Mouse (Mus musculus) MEL (cell line): ENCODE results near the gene Bicd2. TPM values are rescaled to one million over a fixed set of nuclear protein-coding genes. Genes with fewer than 3 reads are reported as not detected.

Source experiments
- DNase-seq: peaks from one replicate; pipeline ENCODE4 v3.0.0; 2011; ENCODE audit warnings: low read depth, low spot score
- H3K27ac ChIP-seq: 2 replicates; pipeline ENCODE4 v1.5.1; 2012; ENCODE audit warnings: low read depth, mild to moderate bottlenecking, control low read depth, low read length, moderate library complexity; ENCODE audit not compliant: control insufficient read depth
- H3K27me3 ChIP-seq, 2 experiments: fragments of 150-350 bp in 1 of 2; sonication (generic) in 1 of 2; 2 replicates each; pipeline ENCODE4 v1.6.1; 2012; ENCODE audit warnings: low read length in 2 of 2, mild to moderate bottlenecking in 2 of 2, improper control_type of control experiment in 1 of 2, moderate library complexity in 1 of 2; ENCODE audit not compliant: insufficient read depth in 2 of 2, control insufficient read depth in 1 of 2
- H3K36me3 ChIP-seq, 2 experiments: 2 replicates each; pipeline ENCODE4 v1.6.1; 2012 to 2014; ENCODE audit warnings: low read length in 2 of 2, improper control_type of control experiment in 1 of 2, inconsistent platforms in 1 of 2, mild to moderate bottlenecking in 1 of 2; ENCODE audit not compliant: insufficient read depth in 2 of 2, control insufficient read depth in 1 of 2
- H3K4me1 ChIP-seq, 2 experiments: fragments of 150-350 bp in 1 of 2; sonication (generic) in 1 of 2; 2 replicates each; pipeline ENCODE4 v1.6.1; 2012; ENCODE audit warnings: low read length in 2 of 2, improper control_type of control experiment in 1 of 2, mild to moderate bottlenecking in 1 of 2; ENCODE audit not compliant: insufficient read depth in 2 of 2, control insufficient read depth in 1 of 2
- H3K4me3 ChIP-seq, 2 experiments: fragments of 150-350 bp in 1 of 2; sonication (generic) in 1 of 2; 2 replicates each; pipeline ENCODE4 v1.5.1; 2012; ENCODE audit warnings: low read depth in 2 of 2, low read length in 2 of 2, mild to moderate bottlenecking in 2 of 2, moderate library complexity in 2 of 2, control low read depth in 1 of 2, improper control_type of control experiment in 1 of 2; ENCODE audit not compliant: control insufficient read depth in 1 of 2, insufficient read depth in 1 of 2
- H3K79me2 ChIP-seq: 2 replicates; pipeline ENCODE4 v1.6.1; 2012; ENCODE audit warnings: mild to moderate bottlenecking, low read length, moderate library complexity; ENCODE audit not compliant: control insufficient read depth, poor library complexity, insufficient read depth
- H3K9ac ChIP-seq: 2 replicates; pipeline ENCODE4 v1.6.1; 2012; ENCODE audit warnings: low read depth, mild to moderate bottlenecking, control low read depth, low read length, moderate library complexity; ENCODE audit not compliant: control insufficient read depth, poor library complexity, severe bottlenecking
- H3K9me3 ChIP-seq: fragments of 150-350 bp; sonication (generic); replicated peaks from 2 replicates; pipeline ENCODE4 v1.6.1; 2012; ENCODE audit warnings: mild to moderate bottlenecking, low read length, improper control_type of control experiment, moderate library complexity; ENCODE audit not compliant: insufficient read depth
- BHLHE40 ChIP-seq: IDR thresholded peaks from 2 replicates; pipeline ENCODE4 v1.6.1; 2012; ENCODE audit warnings: low read depth, mild to moderate bottlenecking, inconsistent platforms, low read length, improper control_type of control experiment, borderline replicate concordance
- CHD1 ChIP-seq: IDR thresholded peaks from 2 replicates; pipeline ENCODE4 v1.6.1; 2012; ENCODE audit warnings: low read depth, mild to moderate bottlenecking, inconsistent platforms, low read length, improper control_type of control experiment
- CHD2 ChIP-seq: IDR thresholded peaks from 2 replicates; pipeline ENCODE4 v1.6.1; 2011; ENCODE audit warnings: low read length, improper control_type of control experiment
- CTCF ChIP-seq, 3 experiments: IDR thresholded peaks in 2 of 3; conservative IDR thresholded peaks in 1 of 3; 2 replicates each; pipeline ENCODE4 v1.5.1; 2011 to 2012; ENCODE audit warnings: low read length in 3 of 3, low read depth in 2 of 3, mild to moderate bottlenecking in 2 of 3, improper control_type of control experiment in 1 of 3, inconsistent platforms in 1 of 3, mixed read lengths in 1 of 3, moderate library complexity in 1 of 3; ENCODE audit not compliant: control insufficient read depth in 1 of 3, insufficient read depth in 1 of 3, poor library complexity in 1 of 3, severe bottlenecking in 1 of 3
- ELF1 ChIP-seq: IDR thresholded peaks from 2 replicates; pipeline ENCODE4 v1.6.1; 2014; ENCODE audit warnings: low read depth, mild to moderate bottlenecking, inconsistent platforms, low read length, improper control_type of control experiment, moderate library complexity
- GABPA ChIP-seq: IDR thresholded peaks from 2 replicates; pipeline ENCODE4 v1.6.1; 2012; ENCODE audit warnings: low read depth, mild to moderate bottlenecking, inconsistent platforms, low read length, improper control_type of control experiment, moderate library complexity
- JUND ChIP-seq: IDR thresholded peaks from 2 replicates; pipeline ENCODE4 v1.6.1; 2011; ENCODE audit warnings: low read depth, mild to moderate bottlenecking, improper control_type of control experiment, low read length
- KAT2A ChIP-seq: conservative IDR thresholded peaks from 2 replicates; pipeline ENCODE4 v1.6.1; 2012; ENCODE audit warnings: low read depth, low read length, improper control_type of control experiment, inconsistent platforms
- MAZ ChIP-seq: IDR thresholded peaks from 2 replicates; pipeline ENCODE4 v1.6.1; 2012; ENCODE audit warnings: low read depth, mild to moderate bottlenecking, inconsistent platforms, low read length, improper control_type of control experiment
- MEF2A ChIP-seq: IDR thresholded peaks from 2 replicates; pipeline ENCODE4 v1.6.1; 2014; ENCODE audit warnings: low read depth, mild to moderate bottlenecking, inconsistent platforms, low read length, improper control_type of control experiment; ENCODE audit not compliant: poor library complexity, insufficient replicate concordance, severe bottlenecking; ENCODE audit errors: extremely low read depth
- MXI1 ChIP-seq: IDR thresholded peaks from 2 replicates; pipeline ENCODE4 v1.6.1; 2011; ENCODE audit warnings: mild to moderate bottlenecking, low read depth, low read length, improper control_type of control experiment
- MYC ChIP-seq: IDR thresholded peaks from 2 replicates; pipeline ENCODE4 v1.6.1; 2011; ENCODE audit warnings: low read depth, mild to moderate bottlenecking, low read length, improper control_type of control experiment, moderate library complexity
- NELFE ChIP-seq: IDR thresholded peaks from 2 replicates; pipeline ENCODE4 v1.6.1; 2011; ENCODE audit warnings: low read depth, low read length, improper control_type of control experiment
- NRF1 ChIP-seq: IDR thresholded peaks from 2 replicates; pipeline ENCODE4 v1.6.1; 2014; ENCODE audit warnings: low read depth, mild to moderate bottlenecking, inconsistent platforms, low read length, improper control_type of control experiment, moderate library complexity; ENCODE audit not compliant: poor library complexity, insufficient read depth, severe bottlenecking
- POLR2AphosphoS2 ChIP-seq: IDR thresholded peaks from 2 replicates; pipeline ENCODE4 v1.6.1; 2011; ENCODE audit warnings: low read length, improper control_type of control experiment
- RAD21 ChIP-seq: IDR thresholded peaks from 2 replicates; pipeline ENCODE4 v1.6.1; 2011; ENCODE audit warnings: mild to moderate bottlenecking, low read depth, low read length, improper control_type of control experiment
- SIN3A ChIP-seq: IDR thresholded peaks from 2 replicates; pipeline ENCODE4 v1.6.1; 2012; ENCODE audit warnings: low read length, improper control_type of control experiment, inconsistent platforms
- SMC3 ChIP-seq: IDR thresholded peaks from 2 replicates; pipeline ENCODE4 v1.6.1; 2011; ENCODE audit warnings: low read depth, low read length, improper control_type of control experiment
- UBTF ChIP-seq: IDR thresholded peaks from 2 replicates; pipeline ENCODE4 v1.6.1; 2012; ENCODE audit warnings: low read depth, mild to moderate bottlenecking, inconsistent platforms, low read length, improper control_type of control experiment, moderate library complexity, borderline replicate concordance; ENCODE audit not compliant: insufficient read depth
- USF1 ChIP-seq: IDR thresholded peaks from 2 replicates; pipeline ENCODE4 v1.6.1; 2014; ENCODE audit warnings: low read depth, mild to moderate bottlenecking, inconsistent platforms, low read length, improper control_type of control experiment, moderate library complexity
- USF2 ChIP-seq, 2 experiments: IDR thresholded peaks; 2 replicates each; pipeline ENCODE4 v1.6.1; 2011 to 2012; ENCODE audit warnings: improper control_type of control experiment in 2 of 2, low read length in 2 of 2, borderline replicate concordance in 1 of 2, inconsistent platforms in 1 of 2, low read depth in 1 of 2, mild to moderate bottlenecking in 1 of 2; ENCODE audit not compliant: insufficient read depth in 1 of 2
- ZC3H11A ChIP-seq: IDR thresholded peaks from 2 replicates; pipeline ENCODE4 v1.6.1; 2012; ENCODE audit warnings: low read depth, mild to moderate bottlenecking, inconsistent platforms, low read length, improper control_type of control experiment
- ZKSCAN1 ChIP-seq: IDR thresholded peaks from 2 replicates; pipeline ENCODE4 v1.6.1; 2012; ENCODE audit warnings: low read depth, mild to moderate bottlenecking, inconsistent platforms, low read length, improper control_type of control experiment, moderate library complexity
- ZNF384 ChIP-seq: IDR thresholded peaks from 2 replicates; pipeline ENCODE4 v1.6.1; 2012; ENCODE audit warnings: low read depth, mild to moderate bottlenecking, inconsistent platforms, low read length, improper control_type of control experiment
- polyA plus RNA-seq, 2 experiments: library from polyadenylated mRNA; stranded (reverse) in 1 of 2; unstranded in 1 of 2; fragments of >175 nt in 1 of 2; fragments of >200 nt in 1 of 2; gene quantifications; 2 replicates each; pipeline versions ENCODE4 v1.2.1 to v1.2.4; 2012; ENCODE audit warnings: low replicate concordance in 2 of 2, low read depth in 1 of 2; ENCODE audit not compliant: insufficient read length in 2 of 2, insufficient read depth in 1 of 2, missing spikeins in 1 of 2
- total RNA-seq: library from RNA; depleted of rRNA; stranded (reverse); fragments of 300-350 nt; gene quantifications from 2 replicates; pipeline ENCODE4 v1.2.3, GENCODE M21; 2012

Gene Bicd2
- total and polyA plus RNA-seq, 3 experiments: 21.8 to 22.6 TPM; not detected in 1

GRCm38 (mm10) chr13:49338893-49339546 lies 2.4 kb upstream of the Bicd2 start:
- Histone ChIP-seq H3K4me1 (peaks cover 3 to 21% of the 10 kb centered on the region in 2 experiments; a peak in 3 of 4 replicates), H3K36me3 (peaks cover 0 to 10% of the 10 kb centered on the region in 2 experiments; a peak in 2 of 4 replicates), H3K79me2 (peaks cover 25% of the 10 kb centered on the region), H3K27ac (no peak overlapping the region), H3K27me3 (no peaks in the 10 kb centered on the region), H3K9me3 (no peaks in the 10 kb centered on the region), H3K4me3 (no peak overlapping the region), H3K9ac (no peak overlapping the region)
- DNase-seq: no peak
- peak; percentile 64 for TF ChIP-seq SMC3
- TF ChIP-seq CHD1: no peak
- peak; percentile 25 for TF ChIP-seq RAD21
- no peak for TF ChIP-seq ZC3H11A
- no peak for TF ChIP-seq ZKSCAN1
- peak; percentile 32 to 57 (median 43) for TF ChIP-seq CTCF (IDR thresholded peaks at IDR 0.05 in 2 of 3, conservative IDR thresholded peaks at IDR 0.05 in 1 of 3; ENCODE audit: control insufficient read depth in 1 of 3, insufficient read depth in 1 of 3, low read depth in 2 of 3, low read length in 3 of 3, poor library complexity in 1 of 3, severe bottlenecking in 1 of 3)

GRCm38 (mm10) chr13:49341831-49342722 lies 692 bp downstream of the Bicd2 start:
- Histone ChIP-seq H3K27ac (no peak overlapping the region), H3K9ac (peak overlapping the region; percentile 73), H3K79me2 (peaks cover 46% of the 10 kb centered on the region), H3K4me1 (peaks cover 3 to 23% of the 10 kb centered on the region in 2 experiments; a peak in 3 of 4 replicates), H3K27me3 (no peaks in the 10 kb centered on the region), H3K36me3 (peaks cover 0 to 10% of the 10 kb centered on the region in 2 experiments; a peak in 2 of 4 replicates), H3K9me3 (no peaks in the 10 kb centered on the region), H3K4me3 (peak overlapping the region; percentile 81 to 86)
- no peak for DNase-seq
- TF ChIP-seq USF1 (no peak), SIN3A (no peak), MXI1 (no peak), ZNF384 (no peak), USF2 (IDR thresholded peaks at IDR 0.05; ENCODE audit: borderline replicate concordance in 1 of 2, insufficient read depth in 1 of 2, low read depth in 1 of 2, low read length in 2 of 2) (no peak), ZC3H11A (no peak), GABPA (no peak), SMC3 (no peak), MEF2A (no peak), POLR2AphosphoS2 (no peak), CHD2 (no peak), ELF1 (no peak), NRF1 (no peak), UBTF (no peak), KAT2A (no peak), MYC (no peak), BHLHE40 (no peak), JUND (no peak), NELFE (no peak), MAZ (no peak)
